ENCODE assay signal across 8 mouse cellular contexts in genomic region chr7:98178560-98179231, GRCm38 (mm10). TPM values are rescaled to one million over a fixed set of nuclear protein-coding genes. Genes with fewer than 3 reads are reported as not detected.
A peak's percentile ranks its signal among the peaks of the same experiment; 100 is the strongest.
DNase-seq lines count a peak whose midpoint lies in the region; ATAC-seq and TF ChIP-seq lines count a peak whose summit lies in the region.

No protein-coding gene starts in this region.

- H3K9ac ChIP-seq in heart, embryonic 14.5 days (ENCODE audit: low read length): peak overlapping the region; percentile 75
- H3K9ac ChIP-seq in midbrain, embryonic 12.5 days (replicated peaks): peak overlapping the region; percentile 68; the same call in 1 of the 2 replicates

- no peaks in the 10 kb centered on the region for H3K27me3 ChIP-seq in heart, embryonic 14.5 days (ENCODE audit: control insufficient read depth, insufficient read depth, low read length)
- H3K27me3 ChIP-seq in midbrain, embryonic 12.5 days: peaks cover 57% of the 10 kb centered on the region

- TF ChIP-seq CTCF in embryonic fibroblast, embryonic 13.5 days (IDR thresholded peaks at IDR 0.05; ENCODE audit: borderline replicate concordance, insufficient read depth, low read length): no peak

- H3K9me3 ChIP-seq in heart, embryonic 14.5 days (ENCODE audit: control insufficient read depth, low read length): no peaks in the 10 kb centered on the region
- no peaks in the 10 kb centered on the region for H3K9me3 ChIP-seq in midbrain, embryonic 12.5 days

- TF ChIP-seq POLR2A in embryonic fibroblast, embryonic 13.5 days (IDR thresholded peaks at IDR 0.05; ENCODE audit: low read depth, low read length): no peak; the same call in 1 of the 2 replicates

- H3K4me2 ChIP-seq in heart, embryonic 14.5 days (ENCODE audit: low read length): peak overlapping the region; percentile 90
- H3K4me2 ChIP-seq in midbrain, embryonic 12.5 days (replicated peaks): peak overlapping the region; percentile 82

- 0 out of 4 replicates have a peak overlapping the region, but pooled peaks of 1 of the 2 experiments have one; percentile 15 for H3K27ac ChIP-seq in heart, embryonic 14.5 days (replicated peaks in 1 of 2; ENCODE audit: control insufficient read depth in 1 of 2, insufficient read depth in 1 of 2, low read depth in 2 of 2, low read length in 2 of 2)
- peak overlapping the region; percentile 48 for H3K27ac ChIP-seq in embryonic fibroblast, embryonic 13.5 days (ENCODE audit: insufficient read depth, low read length)
- no peak overlapping the region for H3K27ac ChIP-seq in midbrain, embryonic 12.5 days (replicated peaks)

- no peak for DNase-seq in heart, adult 9 months (ENCODE audit: low spot score in 2 of 2)
- peak; percentile 76 for DNase-seq in kidney, adult 9 months
- DNase-seq in urinary bladder, adult 2 months (ENCODE audit: low spot score): no peak
- no peak for DNase-seq in left cerebral cortex, adult 18-20 months (ENCODE audit: low spot score in 2 of 2)

- no peaks in the 10 kb centered on the region for H3K36me3 ChIP-seq in heart, embryonic 14.5 days (ENCODE audit: control insufficient read depth, insufficient read depth, low read length)
- no peaks in the 10 kb centered on the region for H3K36me3 ChIP-seq in midbrain, embryonic 12.5 days

- H3K4me1 ChIP-seq in heart, embryonic 14.5 days (ENCODE audit: control insufficient read depth in 2 of 2, insufficient read depth in 2 of 2, low read length in 2 of 2): peaks cover 0 to 17% of the 10 kb centered on the region in 2 experiments; a peak in 3 of 4 replicates
- no peaks in the 10 kb centered on the region for H3K4me1 ChIP-seq in embryonic fibroblast, embryonic 13.5 days (ENCODE audit: control insufficient read depth, insufficient read depth, low read length)
- H3K4me1 ChIP-seq in midbrain, embryonic 12.5 days: peaks cover 5% of the 10 kb centered on the region; the same call in 1 of the 2 replicates

- ATAC-seq in heart, embryonic 14.5 days (ENCODE audit: insufficient number of reproducible peaks, insufficient read depth, low FRiP score, low read depth): peak; percentile 31
- ATAC-seq in midbrain, embryonic 12.5 days (ENCODE audit: low FRiP score, low read depth): peak; percentile 35
- no peak for ATAC-seq in activated CD4-positive, CD25-positive, alpha-beta regulatory T cell, adult 4 months

- H3K4me3 ChIP-seq in heart, embryonic 14.5 days (ENCODE audit: control insufficient read depth in 1 of 2, insufficient read depth in 1 of 2, low read depth in 1 of 2, low read length in 2 of 2): peak overlapping the region; percentile 63 to 76
- H3K4me3 ChIP-seq in embryonic fibroblast, embryonic 13.5 days (ENCODE audit: insufficient read depth, low read length): peak overlapping the region; percentile 38
- H3K4me3 ChIP-seq in midbrain, embryonic 12.5 days: peak overlapping the region; percentile 79

- WGBS in heart, embryonic 14.5 days: 87% methylated on average over 5 of the region's 5 CpGs
- WGBS in midbrain, embryonic 12.5 days: 95% methylated on average over 5 of the region's 5 CpGs

RNA-seq across cellular contexts. Expression of gene Capn5, which starts 0.6 kb away (rescaled TPM):
- polyA plus RNA-seq in heart, embryonic 14.5 days (2014; fragmentation: Nextera tagmentation; extraction: Ambion mirVana): 1.8 and 2.5 TPM in 2 replicates
- 8.1 and 8.9 TPM in 2 replicates for polyA plus RNA-seq in embryonic fibroblast, embryonic 13.5 days (2011; ENCODE audit: insufficient read length, low read depth, missing spikeins)
- polyA plus RNA-seq in midbrain, embryonic 12.5 days (2016; fragmentation: Nextera tagmentation; extraction: Ambion mirVana): 7.2 and 8.6 TPM in 2 replicates
- polyA plus RNA-seq in urinary bladder, adult 2 months (2012; rRNA removed): 71.4 and 76.6 TPM in 2 replicates
- total RNA-seq in left cerebral cortex, adult 18-20 months (2021): 10 to 100 TPM; 30.4 to 35.0 TPM
- 1 to 10 TPM in 1 of 2 experiments, under 1 TPM in 1; 0.79 to 2.1 TPM for polyA plus RNA-seq in activated CD4-positive, CD25-positive, alpha-beta regulatory T cell, adult 4 months (2017; shearing (Covaris generic))

RNA-seq across cellular contexts. Expression of gene B3gnt6, which starts 20.6 kb away (rescaled TPM):
- 0.11 and 0.19 TPM in 2 replicates for polyA plus RNA-seq in heart, embryonic 14.5 days (2014; fragmentation: Nextera tagmentation; extraction: Ambion mirVana)
- not detected in 2 replicates for polyA plus RNA-seq in embryonic fibroblast, embryonic 13.5 days (2011; ENCODE audit: insufficient read length, low read depth, missing spikeins)
- polyA plus RNA-seq in midbrain, embryonic 12.5 days (2016; fragmentation: Nextera tagmentation; extraction: Ambion mirVana): not detected in 2 replicates
- polyA plus RNA-seq in urinary bladder, adult 2 months (2012; rRNA removed): 0.32 and 0.46 TPM in 2 replicates
- total RNA-seq in left cerebral cortex, adult 18-20 months (2021): under 1 TPM; 0.21 to 0.42 TPM
- polyA plus RNA-seq in activated CD4-positive, CD25-positive, alpha-beta regulatory T cell, adult 4 months (2017; shearing (Covaris generic)): not detected

RNA-seq across cellular contexts. Expression of gene Omp, which starts 33.4 kb away (rescaled TPM):
- 0.09 TPM in 2 replicates for polyA plus RNA-seq in heart, embryonic 14.5 days (2014; fragmentation: Nextera tagmentation; extraction: Ambion mirVana)
- polyA plus RNA-seq in embryonic fibroblast, embryonic 13.5 days (2011; ENCODE audit: insufficient read length, low read depth, missing spikeins): 0.30 and 0.40 TPM in 2 replicates
- polyA plus RNA-seq in midbrain, embryonic 12.5 days (2016; fragmentation: Nextera tagmentation; extraction: Ambion mirVana): 0.13 TPM in 1 of 2 replicates, not detected in the other
- 1.7 and 2.2 TPM in 2 replicates for polyA plus RNA-seq in urinary bladder, adult 2 months (2012; rRNA removed)
- under 1 TPM; 0.60 to 0.66 TPM for total RNA-seq in left cerebral cortex, adult 18-20 months (2021)
- polyA plus RNA-seq in activated CD4-positive, CD25-positive, alpha-beta regulatory T cell, adult 4 months (2017; shearing (Covaris generic)): not detected

RNA-seq across cellular contexts. Expression of gene Myo7a, which starts 59.4 kb away (rescaled TPM):
- 5.3 and 7.6 TPM in 2 replicates for polyA plus RNA-seq in heart, embryonic 14.5 days (2014; fragmentation: Nextera tagmentation; extraction: Ambion mirVana)
- 31.4 and 48.8 TPM in 2 replicates for polyA plus RNA-seq in embryonic fibroblast, embryonic 13.5 days (2011; ENCODE audit: insufficient read length, low read depth, missing spikeins)
- polyA plus RNA-seq in midbrain, embryonic 12.5 days (2016; fragmentation: Nextera tagmentation; extraction: Ambion mirVana): 20.6 and 21.6 TPM in 2 replicates
- polyA plus RNA-seq in urinary bladder, adult 2 months (2012; rRNA removed): 29.5 and 35.3 TPM in 2 replicates
- total RNA-seq in left cerebral cortex, adult 18-20 months (2021): 10 to 100 TPM in 1 of 2 experiments, 1 to 10 TPM in 1; 9.9 to 10.3 TPM
- polyA plus RNA-seq in activated CD4-positive, CD25-positive, alpha-beta regulatory T cell, adult 4 months (2017; shearing (Covaris generic)): 1 to 10 TPM; 1.1 to 1.6 TPM
